Mouse (Mus musculus) lung, postnatal 0 days (tissue): Measurements from ENCODE around the gene Ublcp1.

ENCODE experiments used
- CTCF ChIP-seq: IDR thresholded peaks from 2 replicates; pipeline ENCODE4 v1.5.1; 2016; ENCODE audit warnings: antibody characterized with exemption, mild to moderate bottlenecking
- EP300 ChIP-seq: IDR thresholded peaks from 2 replicates; pipeline ENCODE4 v1.6.1; 2016; ENCODE audit warnings: antibody characterized with exemption, mild to moderate bottlenecking, control low read depth

DNA sequence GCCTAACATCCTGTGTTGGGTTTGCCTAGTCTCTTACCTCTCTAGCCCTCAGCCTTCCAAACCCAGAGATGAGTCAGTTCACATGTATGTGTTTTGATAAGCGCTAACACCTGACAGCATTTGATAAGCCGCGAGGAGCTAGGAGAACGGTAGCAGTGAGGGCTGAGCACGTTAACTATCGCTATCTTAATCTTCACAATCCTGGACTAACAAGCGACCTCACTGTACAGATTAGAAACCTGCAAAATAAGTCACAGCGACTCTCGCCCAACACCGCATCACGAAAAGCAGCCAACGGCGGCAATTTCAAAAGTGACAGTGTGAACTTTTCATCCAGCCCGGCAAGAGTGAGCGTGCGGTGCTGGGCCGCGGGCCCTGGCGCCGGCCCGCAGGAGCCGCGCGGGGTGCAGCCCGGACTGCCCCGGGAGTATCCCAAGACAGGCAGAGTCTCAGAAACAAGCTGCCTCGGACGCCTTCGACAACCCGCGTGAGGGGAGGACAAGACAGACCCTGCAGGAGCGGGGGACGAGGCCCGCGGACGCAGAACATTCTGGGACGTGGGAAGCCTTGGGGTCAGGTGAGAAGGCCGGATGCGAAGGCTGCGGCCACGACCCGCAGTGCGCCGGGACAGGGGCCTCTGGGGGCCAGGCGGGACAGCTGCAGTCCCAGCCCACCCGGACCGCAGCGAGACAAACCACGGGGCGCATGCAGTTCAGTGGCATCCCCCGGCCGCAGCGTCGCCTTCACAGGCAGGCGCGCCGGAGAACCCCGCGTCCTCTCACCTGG is 459 bp downstream of the Ublcp1 start:
- peak; percentile 24; the same call in 1 of the 2 replicates for TF ChIP-seq CTCF
- peak; percentile 55; the same call in 1 of the 2 replicates for TF ChIP-seq EP300
